Mouse (Mus musculus): ENCODE data around the gene Trim38. TPM values are rescaled to one million over a fixed set of nuclear protein-coding genes. Genes with fewer than 3 reads are reported as not detected.

Gene Trim38
- total RNA-seq, 1 experiment, result 0.40 TPM

- Histone ChIP-seq H3K9ac (ENCODE audit: insufficient read depth, low read depth, low read length, poor library complexity, severe bottlenecking) (no peak overlapping the region; the same call in 1 of the 2 replicates), H3K27ac (ENCODE audit: insufficient read depth, low read depth, low read length, poor library complexity, severe bottlenecking) (peak overlapping the region; percentile 40; the same call in 1 of the 2 replicates), H3K9me3 (ENCODE audit: control insufficient read depth, insufficient read depth, low read depth, low read length) (no peaks in the 10 kb centered on the region), H3K4me1 (ENCODE audit: control insufficient read depth in 2 of 2, insufficient read depth in 2 of 2, low read length in 2 of 2, poor library complexity in 1 of 2) (peaks cover 0 to 6% of the 10 kb centered on the region in 2 experiments; a peak in 1 of 4 replicates), H3K4me3 (ENCODE audit: insufficient read depth in 1 of 2, low read depth in 1 of 2, low read length in 2 of 2, poor library complexity in 1 of 2, severe bottlenecking in 1 of 2) (peak overlapping the region in 1 of 2 experiments; percentile 19; a peak in 2 of 4 replicates), H3K36me3 (ENCODE audit: control insufficient read depth, insufficient read depth, low read length, poor library complexity, severe bottlenecking) (no peaks in the 10 kb centered on the region)
- TF ChIP-seq CHD2 (IDR thresholded peaks at IDR 0.05; ENCODE audit: low read depth, low read length) (no peak), MAFK (IDR thresholded peaks at IDR 0.05; ENCODE audit: insufficient read depth, low read depth, low read length) (no peak), ZC3H11A (IDR thresholded peaks at IDR 0.05; ENCODE audit: borderline replicate concordance, low read depth, low read length) (no peak), ZNF384 (IDR thresholded peaks at IDR 0.05; ENCODE audit: low read depth, low read length) (no peak), HCFC1 (IDR thresholded peaks at IDR 0.05; ENCODE audit: borderline replicate concordance, insufficient read depth, low read length) (no peak)
- in situ Hi-C loops (cut with MboI; ENCODE audit: low sequenced_read_pairs in 2 of 2, unreplicated experiment in 2 of 2), result loop anchor here in 1 of 2 experiments (25.0 kb wide), 1 partner anchor 1716 kb away; the partner anchor contains the start of genes Hist1h2ag, Hist1h2ah, Hist1h2bj and Hist1h2bk
- no peak for DNase-seq (ENCODE audit: low read depth, low spot score)
Observed at GRCm38 (mm10) chr13:23753314-23754078, 16.2 kb upstream of the Trim38 start.

GRCm38 (mm10) chr13:23755000-23755399 lies 14.7 kb upstream of the Trim38 start:
- H3K4me3 ChIP-seq (ENCODE audit: insufficient read depth in 1 of 2, low read depth in 1 of 2, low read length in 2 of 2, poor library complexity in 1 of 2, severe bottlenecking in 1 of 2), result no peak overlapping the region
- DNase-seq (ENCODE audit: low read depth, low spot score), result no peak
- TF ChIP-seq ZC3H11A (IDR thresholded peaks at IDR 0.05; ENCODE audit: borderline replicate concordance, low read depth, low read length) (no peak), MAFK (IDR thresholded peaks at IDR 0.05; ENCODE audit: insufficient read depth, low read depth, low read length) (no peak), HCFC1 (IDR thresholded peaks at IDR 0.05; ENCODE audit: borderline replicate concordance, insufficient read depth, low read length) (no peak), CHD2 (IDR thresholded peaks at IDR 0.05; ENCODE audit: low read depth, low read length) (no peak), ZNF384 (IDR thresholded peaks at IDR 0.05; ENCODE audit: low read depth, low read length) (no peak)
- no peak overlapping the region; the same call in 1 of the 2 replicates for H3K27ac ChIP-seq (ENCODE audit: insufficient read depth, low read depth, low read length, poor library complexity, severe bottlenecking)
- in situ Hi-C loops (cut with MboI; ENCODE audit: low sequenced_read_pairs in 2 of 2, unreplicated experiment in 2 of 2), result loop anchor here in 1 of 2 experiments (25.0 kb wide), 1 partner anchor 1718 kb away; the partner anchor contains the start of genes Hist1h2ag, Hist1h2ah, Hist1h2bj and Hist1h2bk
- peaks cover 0 to 4% of the 10 kb centered on the region in 2 experiments; a peak in 1 of 4 replicates for H3K4me1 ChIP-seq (ENCODE audit: control insufficient read depth in 2 of 2, insufficient read depth in 2 of 2, low read length in 2 of 2, poor library complexity in 1 of 2)
- H3K9ac ChIP-seq (ENCODE audit: insufficient read depth, low read depth, low read length, poor library complexity, severe bottlenecking), result no peak overlapping the region; the same call in 1 of the 2 replicates
- H3K36me3 ChIP-seq (ENCODE audit: control insufficient read depth, insufficient read depth, low read length, poor library complexity, severe bottlenecking), result no peaks in the 10 kb centered on the region
- H3K9me3 ChIP-seq (ENCODE audit: control insufficient read depth, insufficient read depth, low read depth, low read length), result no peaks in the 10 kb centered on the region

- peaks cover 0 to 4% of the 10 kb centered on the region in 2 experiments; a peak in 1 of 4 replicates for H3K4me1 ChIP-seq (ENCODE audit: control insufficient read depth in 2 of 2, insufficient read depth in 2 of 2, low read length in 2 of 2, poor library complexity in 1 of 2)
- no peaks in the 10 kb centered on the region for H3K9me3 ChIP-seq (ENCODE audit: control insufficient read depth, insufficient read depth, low read depth, low read length)
- TF ChIP-seq MAFK (IDR thresholded peaks at IDR 0.05; ENCODE audit: insufficient read depth, low read depth, low read length) (no peak), HCFC1 (IDR thresholded peaks at IDR 0.05; ENCODE audit: borderline replicate concordance, insufficient read depth, low read length) (peak; percentile 74; the same call in 1 of the 2 replicates)
- DNase-seq (ENCODE audit: low read depth, low spot score), result peak; percentile 96
- H3K9ac ChIP-seq (ENCODE audit: insufficient read depth, low read depth, low read length, poor library complexity, severe bottlenecking), result peak within 1 kb of the TSS; percentile 84
- in situ Hi-C loops (cut with MboI; ENCODE audit: low sequenced_read_pairs in 2 of 2, unreplicated experiment in 2 of 2), result loop anchor here in 1 of 2 experiments (25.0 kb wide), 1 partner anchor 1719 kb away; the partner anchor contains the start of genes Hist1h2ag, Hist1h2ah, Hist1h2bj and Hist1h2bk
- H3K27ac ChIP-seq (ENCODE audit: insufficient read depth, low read depth, low read length, poor library complexity, severe bottlenecking), result peak within 1 kb of the TSS; percentile 93
- H3K36me3 ChIP-seq (ENCODE audit: control insufficient read depth, insufficient read depth, low read length, poor library complexity, severe bottlenecking), result no peaks in the 10 kb centered on the region
- H3K4me3 ChIP-seq (ENCODE audit: insufficient read depth in 1 of 2, low read depth in 1 of 2, low read length in 2 of 2, poor library complexity in 1 of 2, severe bottlenecking in 1 of 2), result peak within 1 kb of the TSS; percentile 38 to 59
Observed at GRCm38 (mm10) chr13:23756790-23757189, 12.9 kb upstream of the Trim38 start, which contains the start of gene Hist1h4b. TSS of gene Hist1h4b (plus strand) at chr13:23757013.

GRCm38 (mm10) chr13:23757211-23757773 lies 12.4 kb upstream of the Trim38 start:
- no peaks in the 10 kb centered on the region for H3K36me3 ChIP-seq (ENCODE audit: control insufficient read depth, insufficient read depth, low read length, poor library complexity, severe bottlenecking)
- peaks cover 0 to 4% of the 10 kb centered on the region in 2 experiments; a peak in 1 of 4 replicates for H3K4me1 ChIP-seq (ENCODE audit: control insufficient read depth in 2 of 2, insufficient read depth in 2 of 2, low read length in 2 of 2, poor library complexity in 1 of 2)
- H3K9ac ChIP-seq (ENCODE audit: insufficient read depth, low read depth, low read length, poor library complexity, severe bottlenecking), result peak overlapping the region; percentile 84
- in situ Hi-C loops (cut with MboI; ENCODE audit: low sequenced_read_pairs in 2 of 2, unreplicated experiment in 2 of 2), result loop anchor here in 1 of 2 experiments (25.0 kb wide), 1 partner anchor 1720 kb away; the partner anchor contains the start of genes Hist1h2ag, Hist1h2ah, Hist1h2bj and Hist1h2bk
- H3K4me3 ChIP-seq (ENCODE audit: insufficient read depth in 1 of 2, low read depth in 1 of 2, low read length in 2 of 2, poor library complexity in 1 of 2, severe bottlenecking in 1 of 2), result peak overlapping the region; percentile 38 to 59
- TF ChIP-seq CHD2 (IDR thresholded peaks at IDR 0.05; ENCODE audit: low read depth, low read length) (peak; percentile 69; the same call in 1 of the 2 replicates), ZC3H11A (IDR thresholded peaks at IDR 0.05; ENCODE audit: borderline replicate concordance, low read depth, low read length) (no peak), ZNF384 (IDR thresholded peaks at IDR 0.05; ENCODE audit: low read depth, low read length) (no peak), MAFK (IDR thresholded peaks at IDR 0.05; ENCODE audit: insufficient read depth, low read depth, low read length) (no peak), HCFC1 (IDR thresholded peaks at IDR 0.05; ENCODE audit: borderline replicate concordance, insufficient read depth, low read length) (peak; percentile 71; the same call in 1 of the 2 replicates)
- DNase-seq (ENCODE audit: low read depth, low spot score), result no peak
- H3K9me3 ChIP-seq (ENCODE audit: control insufficient read depth, insufficient read depth, low read depth, low read length), result no peaks in the 10 kb centered on the region
- H3K27ac ChIP-seq (ENCODE audit: insufficient read depth, low read depth, low read length, poor library complexity, severe bottlenecking), result peak overlapping the region; percentile 93

All from ES-E14 (cell line).